Mouse (Mus musculus): ENCODE measurements around the gene Itgal. TPM values are rescaled to one million over a fixed set of nuclear protein-coding genes. Genes with fewer than 3 reads are reported as not detected.
"Not testable (repeated sequence)": the region's sequence is repeated elsewhere in the genome, so short reads cannot be mapped to it uniquely, and the experiment has no call there.

Itgal gene
- total RNA-seq, 2 experiments from 2014 or later = 0.48 to 0.76 TPM

DNA sequence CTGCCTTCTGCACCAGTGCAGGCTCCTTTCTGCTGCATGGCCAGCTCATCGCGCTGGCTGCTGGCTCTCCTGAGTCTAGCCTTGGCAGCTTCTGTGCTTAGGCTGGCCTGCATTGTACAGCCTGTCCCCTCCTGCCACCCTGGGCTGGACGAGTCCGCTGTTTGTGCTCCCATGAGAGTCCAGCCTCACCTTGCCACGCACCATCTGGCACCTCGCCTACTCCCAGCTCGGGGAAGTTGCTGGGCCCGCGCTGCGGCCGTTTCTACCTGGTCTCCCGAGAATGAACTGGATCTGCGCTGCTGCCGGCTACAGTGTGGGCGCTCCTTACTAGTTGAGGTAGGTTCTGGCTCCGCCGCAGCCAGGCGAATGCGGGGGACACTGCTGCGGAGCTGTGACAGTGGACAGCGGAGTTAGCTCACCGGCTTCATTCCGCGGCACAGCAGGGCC is 67.4 kb downstream of the Itgal start:
- peak; percentile 34 to 55 for DNase-seq (ENCODE audit: low spot score in 2 of 2)
- intact Hi-C loops (cut with DNase I) = loop anchor here (5.0 kb wide), 2 partner anchors 54 to 109 kb away; no protein-coding TSS in a partner anchor

DNA sequence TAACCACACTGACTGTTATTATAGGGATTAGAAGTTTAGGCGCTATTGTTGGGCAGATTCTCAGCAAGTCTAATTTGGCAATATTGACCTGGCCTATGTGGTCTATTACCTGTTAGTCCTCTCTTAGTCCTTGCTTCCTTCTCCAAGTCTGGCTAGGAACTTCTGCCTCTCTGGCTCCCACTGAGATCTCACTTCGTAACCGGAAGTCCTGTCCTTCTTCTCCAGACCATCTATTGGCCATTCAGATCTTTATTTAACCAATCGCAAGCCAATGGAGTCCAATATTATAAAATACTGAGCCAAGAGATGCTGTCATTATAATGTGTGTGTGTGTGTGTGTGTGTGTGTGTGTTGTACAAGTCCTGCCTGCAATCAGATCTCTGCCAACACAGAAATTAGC is 68.1 kb downstream of the Itgal start:
- DNase-seq (ENCODE audit: low spot score in 2 of 2) = no peak

DNA sequence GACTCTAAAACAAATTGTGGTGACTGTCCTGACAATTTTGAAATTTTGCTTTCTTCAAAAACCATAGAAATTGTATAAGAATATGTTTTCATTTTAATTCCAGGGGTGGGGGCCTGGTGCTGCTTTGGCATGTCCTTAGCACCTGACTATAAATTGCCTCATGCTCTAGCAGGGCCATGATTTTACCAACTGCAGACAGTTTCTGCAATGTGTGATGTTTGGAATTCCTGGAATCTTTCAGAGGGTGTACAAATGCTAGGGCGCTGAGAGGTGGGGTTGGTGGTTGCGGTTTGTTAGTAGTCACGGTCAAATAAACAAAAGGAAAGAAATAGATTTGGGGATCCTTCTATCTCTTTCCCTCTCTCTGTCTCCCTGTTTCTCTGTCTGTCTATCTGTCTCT is 70.2 kb downstream of the Itgal start:
- DNase-seq (ENCODE audit: low spot score in 2 of 2) = no peak
- intact Hi-C loops (cut with DNase I) = no loop called here

More for the DNA sequence above, 68.1 kb downstream of the Itgal start:
- intact Hi-C loops (cut with DNase I) = loop anchor here (5.0 kb wide), 2 partner anchors 53 to 108 kb away; no protein-coding TSS in a partner anchor

DNA sequence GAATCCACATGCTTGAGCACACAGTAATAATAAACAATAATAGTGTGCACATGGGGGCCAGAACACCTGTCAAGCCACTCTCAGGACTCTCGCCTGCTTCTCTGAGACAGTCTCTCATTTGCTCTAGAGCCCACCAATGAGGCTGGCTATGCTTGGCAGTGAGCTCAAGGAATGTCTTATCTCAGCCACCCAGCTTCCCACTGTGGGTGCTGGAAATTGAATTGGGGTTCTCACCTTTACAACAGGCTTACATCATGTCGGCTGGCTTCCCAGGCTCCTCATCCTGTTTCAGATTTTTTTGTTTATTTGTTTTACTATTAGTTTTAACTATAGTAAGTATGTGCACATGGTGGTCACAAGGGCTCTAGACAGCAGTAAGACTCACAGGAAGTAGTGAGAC is 75.2 kb downstream of the Itgal start:
- no peak for DNase-seq (ENCODE audit: low spot score in 2 of 2)
- intact Hi-C loops (cut with DNase I) = no loop called here

DNA sequence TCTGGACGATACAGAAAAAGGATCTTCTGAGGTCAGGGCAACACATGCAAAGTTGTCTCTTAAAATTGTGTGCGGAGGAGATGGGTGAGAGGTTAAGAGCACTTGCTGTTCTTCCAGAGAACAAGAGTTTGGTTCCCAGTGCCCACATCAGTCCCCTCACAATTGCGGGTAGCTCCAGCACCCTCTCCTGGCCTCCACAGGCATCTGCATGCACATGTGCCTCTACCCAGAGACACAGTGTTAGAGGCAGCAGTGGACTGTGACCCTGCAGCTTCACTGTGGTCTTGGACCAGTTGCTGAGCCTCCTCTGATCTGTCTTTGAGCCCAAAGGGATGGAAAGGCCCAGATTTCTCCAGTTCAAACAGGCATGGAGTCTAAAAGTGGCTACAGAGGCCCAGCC is 75.8 kb downstream of the Itgal start:
- intact Hi-C loops (cut with DNase I); DNase-seq (ENCODE audit: low spot score in 2 of 2): not testable (repeated sequence)

DNA sequence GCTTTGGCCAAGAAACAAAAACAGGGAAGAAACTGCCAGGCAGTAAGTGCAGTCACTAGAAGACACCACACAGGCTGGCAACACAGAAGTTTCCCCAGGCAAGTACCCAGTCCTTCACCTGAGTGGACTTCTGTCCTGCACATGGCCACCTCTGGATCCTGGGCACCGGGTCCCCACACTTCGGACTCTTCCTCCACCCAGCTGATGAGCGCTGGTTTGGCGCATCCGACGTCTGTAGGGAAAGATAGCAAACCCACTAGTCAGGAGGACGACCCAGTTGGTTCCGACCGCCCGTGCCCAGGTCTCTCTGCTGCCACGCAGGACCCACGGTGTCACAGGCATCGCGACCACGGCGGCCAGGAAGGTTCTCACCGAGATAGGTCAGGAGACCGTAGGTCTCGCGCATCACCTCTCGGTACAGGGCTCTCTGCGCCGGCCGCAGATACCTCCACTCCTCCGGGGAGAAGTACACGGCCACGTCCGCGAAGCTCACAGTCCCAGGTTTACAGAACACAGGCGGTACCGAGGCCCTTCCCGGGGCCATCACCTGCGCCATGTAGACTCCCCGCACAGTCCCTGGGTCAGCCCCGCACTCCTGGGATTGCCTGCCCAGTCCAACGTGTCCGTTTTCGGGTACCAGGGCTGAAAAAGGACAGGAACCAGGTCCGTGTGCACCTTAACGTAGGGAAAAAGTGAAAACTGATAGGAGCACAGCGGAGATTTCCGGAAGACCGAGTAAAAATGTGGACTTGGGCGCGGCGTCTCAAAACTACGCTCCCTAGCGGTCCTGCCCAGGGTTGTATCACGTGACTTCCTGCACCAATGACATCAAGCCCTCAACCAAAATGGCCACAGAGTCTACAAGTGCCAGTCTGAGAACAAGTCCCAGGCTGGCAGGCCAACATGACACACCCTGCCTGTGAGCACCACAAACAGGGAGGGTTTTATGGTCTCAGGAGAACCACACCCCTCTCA is 79.5 kb downstream of the Itgal start, which contains the start of gene Zfp747:
Gene Zfp747 (minus strand): TSS at position 780 of the 975 bp plus-strand sequence.
- peak; percentile 88 to 92 for DNase-seq (ENCODE audit: low spot score in 2 of 2)
- intact Hi-C loops (cut with DNase I) = not testable (repeated sequence)

DNA sequence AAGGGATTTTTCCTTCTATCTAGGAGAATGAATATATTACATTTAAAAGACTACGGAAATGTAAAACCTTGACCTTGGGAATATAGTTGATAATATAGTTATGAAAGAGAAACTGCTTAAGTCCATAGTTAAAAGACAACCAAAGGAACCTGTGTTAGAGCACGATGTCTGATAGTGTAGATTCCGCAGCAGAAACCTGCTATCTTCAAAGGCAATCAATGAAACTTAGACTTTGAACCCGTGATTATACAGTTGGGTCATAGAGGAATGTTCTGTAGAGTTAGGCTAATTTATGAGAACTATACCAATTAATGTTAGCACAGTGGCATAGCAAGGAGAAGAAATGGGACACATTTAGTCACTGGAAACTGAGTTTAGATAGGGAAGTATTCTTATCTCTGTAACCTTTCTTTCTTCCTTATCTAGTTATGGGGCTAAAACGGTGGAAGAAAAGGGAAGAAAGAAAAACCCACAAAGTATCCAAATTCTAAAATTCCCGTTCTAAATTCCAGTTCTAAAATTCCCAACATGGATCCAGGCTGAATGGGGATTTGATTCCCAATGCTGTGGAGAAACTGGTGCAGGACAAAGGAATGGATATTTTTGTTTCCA is 82.4 kb downstream of the Itgal start:
- DNase-seq (ENCODE audit: low spot score in 2 of 2) = no peak
- intact Hi-C loops (cut with DNase I) = loop anchor here (1.0 kb wide), 1 partner anchor 10 kb away; no protein-coding TSS in a partner anchor

Other genes starting within 250 kb of the Itgal start
- gene Zg16, start 208.9 kb upstream of the Itgal start, total RNA-seq (2021) = not detected
- 1 to 10 TPM; 1.1 to 1.3 TPM for gene AI467606, start 204.9 kb upstream of the Itgal start, total RNA-seq (2021)
- gene Qprt, start 174.0 kb upstream of the Itgal start, total RNA-seq (2021) = under 1 TPM in 1 of 2 experiments, not detected in 1; 0.63 TPM
- under 1 TPM; 0.12 to 0.25 TPM for gene Spn, start 158.4 kb upstream of the Itgal start, total RNA-seq (2021)
- gene Cd2bp2, start 100.2 kb upstream of the Itgal start, total RNA-seq (2021) = 10 to 100 TPM; 81.4 to 89.5 TPM
- gene Tbc1d10b, start 87.8 kb upstream of the Itgal start, total RNA-seq (2021) = 100 to 1,000 TPM in 1 of 2 experiments, 10 to 100 TPM in 1; 90.8 to 101 TPM
- gene Mylpf, start 87.4 kb upstream of the Itgal start, total RNA-seq (2021) = 1 to 10 TPM; 1.7 to 3.9 TPM
- gene Zfp553, start 63.2 kb upstream of the Itgal start, total RNA-seq (2021) = 10 to 100 TPM; 18.6 to 19.4 TPM
- 1 to 10 TPM; 3.2 to 5.6 TPM for gene Sept1, start 63.1 kb upstream of the Itgal start, total RNA-seq (2021)
- 10 to 100 TPM; 61.0 to 61.4 TPM for gene Zfp771, start 52.0 kb upstream of the Itgal start, total RNA-seq (2021)
- gene Dctpp1, start 35.6 kb upstream of the Itgal start, total RNA-seq (2021) = 10 to 100 TPM; 21.8 to 30.7 TPM
- gene Sephs2, start 22.2 kb upstream of the Itgal start, total RNA-seq (2021) = 10 to 100 TPM; 38.4 to 43.1 TPM
- gene Zfp768, start 49.3 kb downstream of the Itgal start, total RNA-seq (2021) = 10 to 100 TPM; 14.4 to 15.0 TPM
- gene Zfp747, start 79.8 kb downstream of the Itgal start, total RNA-seq (2021) = 1 to 10 TPM; 5.7 to 7.2 TPM
- 1 to 10 TPM; 3.3 to 3.9 TPM for gene 9130019O22Rik, start 90.9 kb downstream of the Itgal start, total RNA-seq (2021)
- gene E430018J23Rik, start 97.4 kb downstream of the Itgal start, total RNA-seq (2021) = 1 to 10 TPM; 7.7 to 8.2 TPM
- 1 to 10 TPM; 5.4 to 5.6 TPM for gene Zfp764, start 110.6 kb downstream of the Itgal start, total RNA-seq (2021)
- gene Zfp688, start 125.8 kb downstream of the Itgal start, total RNA-seq (2021) = 10 to 100 TPM; 13.7 to 18.6 TPM
- 1 to 10 TPM; 5.8 to 7.9 TPM for gene Zfp689, start 152.9 kb downstream of the Itgal start, total RNA-seq (2021)
- gene Prr14, start 163.4 kb downstream of the Itgal start, total RNA-seq (2021) = 10 to 100 TPM; 25.7 to 30.2 TPM
- gene Fbrs, start 182.9 kb downstream of the Itgal start, total RNA-seq (2021) = 10 to 100 TPM; 48.7 to 61.4 TPM
- gene Srcap, start 215.7 kb downstream of the Itgal start, total RNA-seq (2021) = 100 to 1,000 TPM in 1 of 2 experiments, 10 to 100 TPM in 1; 99.0 to 131 TPM
- gene Gm42715, start 223.3 kb downstream of the Itgal start, total RNA-seq (2021) = 10 to 100 TPM in 1 of 2 experiments, 1 to 10 TPM in 1; 7.6 to 15.0 TPM

Measured in left cerebral cortex, postnatal 36 days (tissue).